Mouse (Mus musculus) forebrain, embryonic 13.5 days (tissue): Measurements from ENCODE around the gene Uqcc3. TPM values are rescaled to one million over a fixed set of nuclear protein-coding genes. Genes with fewer than 3 reads are reported as not detected.
"Not testable (repeated sequence)": the region's sequence is repeated elsewhere in the genome, so short reads cannot be mapped to it uniquely, and the experiment has no call there.

Experiments
- ATAC-seq: fragments of 200-750 bp; cut with Nextera tagmentation; 2 replicates; pipeline ENCODE4 v1.8.0; 2017
- H3K27ac ChIP-seq: fragments of 300-500 bp; sonication (generic); 2 replicates; pipeline ENCODE4 v1.5.1; 2015; ENCODE audit warnings: inconsistent platforms, mild to moderate bottlenecking, moderate library complexity
- H3K27me3 ChIP-seq: fragments of 300-500 bp; sonication (generic); 2 replicates; pipeline ENCODE4 v1.6.1; 2015; ENCODE audit warnings: mild to moderate bottlenecking, inconsistent platforms
- H3K36me3 ChIP-seq: fragments of 300-500 bp; sonication (generic); 2 replicates; pipeline ENCODE4 v1.6.1; 2015; ENCODE audit warnings: mild to moderate bottlenecking, inconsistent platforms; ENCODE audit not compliant: poor library complexity, severe bottlenecking
- H3K4me1 ChIP-seq: fragments of 300-500 bp; sonication (generic); 2 replicates; pipeline ENCODE4 v1.6.1; 2015; ENCODE audit warnings: inconsistent platforms
- H3K4me2 ChIP-seq: fragments of 300-500 bp; sonication (generic); 2 replicates; pipeline ENCODE4 v1.6.1; 2015; ENCODE audit warnings: inconsistent platforms, mild to moderate bottlenecking, moderate library complexity
- H3K4me3 ChIP-seq: fragments of 300-500 bp; sonication (generic); 2 replicates; pipeline ENCODE4 v1.5.1; 2015; ENCODE audit warnings: mild to moderate bottlenecking, inconsistent platforms
- H3K9ac ChIP-seq: fragments of 300-500 bp; sonication (generic); 2 replicates; pipeline ENCODE4 v1.6.1; 2015; ENCODE audit warnings: mild to moderate bottlenecking, inconsistent platforms
- H3K9me3 ChIP-seq: fragments of 300-500 bp; sonication (generic); replicated peaks from 2 replicates; pipeline ENCODE4 v1.6.1; 2016; ENCODE audit warnings: inconsistent platforms
- WGBS: fragments of 180-500 bp; shearing (Covaris S2); methylation state at CpG from one replicate; pipeline ENCODE4 v1.1.7; 2015; 5-methylcytosine and 5-hydroxymethylcytosine counted together
- polyA plus RNA-seq: library from polyadenylated mRNA; unstranded; fragments of >200 nt; fragmentation: Nextera tagmentation; extraction: Ambion mirVana; gene quantifications from 2 replicates; pipeline ENCODE4 v1.2.1, GENCODE M21; 2015

Uqcc3 gene
- polyA plus RNA-seq, 1 experiment from 2014 or later, result 64.6 TPM

DNA sequence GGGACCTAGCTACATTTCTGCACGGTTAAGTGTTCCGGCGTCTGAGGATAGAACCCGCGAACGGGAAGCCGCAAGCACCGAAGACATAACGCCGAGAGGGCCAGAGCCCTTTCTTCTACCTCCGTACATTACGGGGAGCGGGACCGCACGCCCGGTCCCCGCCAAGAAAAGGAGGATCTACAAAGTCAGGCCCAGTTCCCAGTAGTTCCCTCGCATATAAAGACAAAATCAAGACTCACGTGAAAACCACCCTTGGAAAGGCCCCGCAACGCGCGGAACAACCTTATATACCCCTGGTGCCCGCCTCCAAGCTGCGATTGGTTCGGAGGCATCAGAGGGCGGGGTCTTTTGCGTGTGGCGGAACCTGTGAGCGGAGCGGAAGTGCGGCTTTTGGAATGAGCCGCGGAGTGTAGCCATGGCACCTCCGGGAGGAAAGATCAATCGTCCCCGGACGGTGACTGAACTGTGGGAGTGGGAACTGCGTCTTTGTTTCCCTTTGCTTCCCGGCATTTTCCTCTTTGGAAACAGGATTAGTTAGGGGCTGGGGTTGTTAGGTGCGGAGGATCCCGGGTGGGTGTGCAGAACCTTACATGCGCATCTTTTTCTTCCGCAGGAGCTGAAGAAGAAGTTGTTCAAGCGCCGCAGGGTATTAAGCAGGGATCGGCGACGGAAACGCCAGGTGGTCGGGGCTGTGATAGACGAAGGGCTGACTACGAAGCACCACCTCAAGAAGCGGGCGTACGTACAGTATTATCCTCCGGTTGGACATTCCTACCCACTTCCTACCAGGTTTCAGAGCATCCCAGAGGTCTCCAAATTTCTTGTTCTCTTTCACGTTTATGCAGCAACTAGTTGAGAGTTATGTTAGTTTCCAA, 8.0 kb upstream of the Uqcc3 start, which contains the start of the genes 1810009A15Rik and Gm49416:
Gene 1810009A15Rik, plus strand, starts transcription at position 343 of the 875 bp plus-strand sequence.
Gene Gm49416, plus strand, starts transcription at position 416 of the 875 bp plus-strand sequence.
- peak; percentile 97 for ATAC-seq
- under 1% methylated on average over 58 of the region's 58 CpGs for WGBS
- peaks cover 14% of the 10 kb centered on the region for H3K36me3 ChIP-seq
- peak within 1 kb of the TSS; percentile 83 for H3K9ac ChIP-seq
- H3K4me2 ChIP-seq, result peak within 1 kb of the TSS; percentile 80
- no peaks in the 10 kb centered on the region for H3K9me3 ChIP-seq
- H3K27ac ChIP-seq, result peak within 1 kb of the TSS; percentile 87
- peaks cover 27% of the 10 kb centered on the region for H3K4me1 ChIP-seq
- peak within 1 kb of the TSS; percentile 65 for H3K4me3 ChIP-seq
- H3K27me3 ChIP-seq, result no peaks in the 10 kb centered on the region

DNA sequence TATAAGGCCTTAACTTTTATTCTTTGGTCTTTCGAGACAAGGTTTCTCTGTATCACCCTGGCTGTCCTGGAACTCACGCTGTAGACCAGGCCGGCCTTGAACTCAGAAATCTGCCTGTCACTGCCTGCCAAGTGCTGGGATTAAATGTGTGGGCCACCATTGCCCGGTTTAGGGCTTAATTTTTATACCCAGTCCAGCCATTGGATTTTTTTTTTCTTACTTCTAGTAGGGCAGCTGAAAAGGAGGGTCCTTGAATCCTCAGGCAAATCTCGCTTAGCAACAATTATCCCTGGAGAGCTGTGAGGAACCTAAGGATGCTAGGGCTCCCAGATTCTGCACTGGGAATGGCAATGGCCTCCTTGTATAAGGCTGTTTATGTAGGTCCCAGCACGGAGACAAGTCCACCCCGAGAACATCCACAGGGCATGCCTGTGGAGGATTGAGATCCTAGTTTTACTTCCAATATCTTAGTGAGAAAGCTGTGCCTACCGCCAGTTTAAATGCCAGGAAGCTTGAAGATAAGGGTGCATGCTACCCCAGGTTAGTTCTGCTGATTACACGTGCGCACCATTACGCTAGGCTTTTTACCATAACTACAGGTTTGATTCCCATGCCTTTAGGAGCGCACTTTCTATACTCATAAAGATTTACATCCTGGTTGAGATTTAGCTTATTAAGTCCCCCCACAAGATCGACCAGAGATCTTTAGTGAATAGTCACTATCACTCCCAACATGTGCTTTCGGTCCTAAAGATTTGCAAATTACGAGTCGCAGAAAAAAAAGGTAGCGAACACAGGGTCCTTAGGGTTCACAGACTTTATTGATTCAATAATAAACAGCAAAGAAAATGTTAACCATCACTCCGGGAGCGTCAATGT, 7.1 kb upstream of the Uqcc3 start:
- Histone ChIP-seq H3K27ac (peak overlapping the region; percentile 58; the same call in 1 of the 2 replicates), H3K4me3 (peak overlapping the region; percentile 65), H3K27me3 (no peaks in the 10 kb centered on the region), H3K4me2 (peak overlapping the region; percentile 80), H3K9ac (peak overlapping the region; percentile 83), H3K9me3 (no peaks in the 10 kb centered on the region), H3K4me1 (peaks cover 21% of the 10 kb centered on the region), H3K36me3 (peaks cover 14% of the 10 kb centered on the region)
- no peak for ATAC-seq
- WGBS, result 13% methylated on average over 19 of the region's 19 CpGs

DNA sequence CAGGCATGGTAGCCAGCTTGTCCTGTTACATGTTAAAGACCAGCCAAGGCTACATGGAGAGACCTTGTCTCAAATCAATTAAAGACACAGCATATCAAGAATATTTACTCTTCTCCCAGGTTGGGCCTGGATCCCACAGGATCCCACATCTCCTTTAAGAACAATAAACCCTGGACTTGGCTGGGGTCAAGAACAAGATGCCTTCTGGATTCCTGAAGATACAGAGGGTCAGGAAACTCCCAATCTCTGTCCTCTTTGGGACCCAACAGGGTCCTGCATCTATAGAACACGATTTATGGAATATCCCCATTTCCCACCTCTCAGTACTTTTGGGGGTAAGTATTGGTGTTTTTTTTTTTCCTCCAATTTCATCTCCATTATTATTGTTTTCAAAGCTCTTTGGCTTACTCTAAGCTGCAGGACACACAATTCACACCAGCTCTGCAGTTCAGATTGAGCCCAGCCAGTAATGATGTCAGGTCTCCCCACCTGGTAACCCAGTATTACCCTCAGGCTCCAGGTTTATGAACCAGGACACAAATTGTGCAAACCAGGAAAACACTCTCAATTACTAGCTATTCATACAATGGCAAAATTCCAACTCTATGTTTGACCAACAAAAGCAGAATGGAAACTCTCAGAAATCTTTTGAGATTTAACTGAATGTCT, 6.3 kb upstream of the Uqcc3 start:
- H3K27ac ChIP-seq, result no peak overlapping the region; the same call in 1 of the 2 replicates
- peaks cover 14% of the 10 kb centered on the region for H3K36me3 ChIP-seq
- H3K4me2 ChIP-seq, result peak overlapping the region; percentile 80; the same call in 1 of the 2 replicates
- H3K4me3 ChIP-seq, result peak overlapping the region; percentile 65; the same call in 1 of the 2 replicates
- no peaks in the 10 kb centered on the region for H3K27me3 ChIP-seq
- ATAC-seq, result no peak
- H3K4me1 ChIP-seq, result peaks cover 21% of the 10 kb centered on the region
- 68% methylated on average over 1 of the region's 1 CpGs for WGBS
- H3K9ac ChIP-seq, result no peak overlapping the region; the same call in 1 of the 2 replicates
- H3K9me3 ChIP-seq, result no peaks in the 10 kb centered on the region

DNA sequence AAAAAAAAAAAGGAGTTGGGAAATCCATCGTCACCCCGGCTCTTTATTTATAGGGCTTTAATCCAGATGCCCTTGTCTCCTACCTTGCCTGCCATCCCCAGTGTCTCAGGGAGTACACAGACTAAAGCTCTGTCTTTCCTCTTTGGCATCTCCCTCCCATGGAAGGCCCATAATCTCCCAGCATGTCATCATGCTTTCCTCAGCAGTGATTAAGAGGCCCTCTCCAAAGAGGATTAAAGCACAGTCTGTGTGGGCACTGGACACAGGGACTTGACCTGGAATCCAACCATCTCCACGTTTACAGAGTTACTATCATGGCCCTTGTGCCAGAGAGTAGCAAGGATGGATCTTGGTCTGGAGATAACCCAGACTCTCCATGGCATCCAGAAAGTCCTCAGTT, 2.9 kb upstream of the Uqcc3 start, which contains the start of the genes Lbhd1 and Gm49403:
Gene Lbhd1, plus strand, starts transcription at position 117 of the 400 bp plus-strand sequence.
Gene Gm49403, plus strand, starts transcription at position 315 of the 400 bp plus-strand sequence.
- Histone ChIP-seq H3K9me3 (no peaks in the 10 kb centered on the region), H3K27ac (no peak within 1 kb of the TSS), H3K9ac (no peak within 1 kb of the TSS), H3K4me2 (no peak within 1 kb of the TSS), H3K27me3 (no peaks in the 10 kb centered on the region), H3K4me1 (peaks cover 22% of the 10 kb centered on the region), H3K4me3 (no peak within 1 kb of the TSS), H3K36me3 (no peaks in the 10 kb centered on the region)
- 73% methylated on average over 3 of the region's 3 CpGs for WGBS
- ATAC-seq, result no peak

DNA sequence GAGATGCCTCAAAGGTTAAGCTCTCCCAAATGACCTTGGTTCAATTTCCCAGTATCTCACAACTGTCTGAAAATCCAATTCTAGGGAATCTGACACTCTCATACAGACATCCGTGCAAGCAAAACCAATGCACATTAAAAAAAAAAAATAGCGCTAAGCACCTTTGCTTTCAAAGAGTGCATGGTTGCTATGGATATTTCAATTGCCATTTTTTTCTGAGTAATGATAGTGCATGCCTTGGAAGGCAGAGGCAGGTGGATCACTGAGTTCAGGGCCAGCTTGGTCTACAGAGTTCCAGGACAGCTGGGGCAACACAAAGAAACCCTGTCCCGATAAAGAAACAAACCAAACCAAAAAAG, 290 bp upstream of the Uqcc3 start:
- H3K4me1 ChIP-seq, result peaks cover 10% of the 10 kb centered on the region
- H3K4me3 ChIP-seq, result peak overlapping the region; percentile 66
- 11% methylated on average over 3 of the region's 3 CpGs for WGBS
- H3K4me2 ChIP-seq, result peak overlapping the region; percentile 67
- H3K9me3 ChIP-seq, result no peaks in the 10 kb centered on the region
- peak overlapping the region; percentile 87 for H3K9ac ChIP-seq
- H3K36me3 ChIP-seq, result peaks cover 13% of the 10 kb centered on the region
- no peak overlapping the region for H3K27ac ChIP-seq
- ATAC-seq, result peak; percentile 33
- no peaks in the 10 kb centered on the region for H3K27me3 ChIP-seq

DNA sequence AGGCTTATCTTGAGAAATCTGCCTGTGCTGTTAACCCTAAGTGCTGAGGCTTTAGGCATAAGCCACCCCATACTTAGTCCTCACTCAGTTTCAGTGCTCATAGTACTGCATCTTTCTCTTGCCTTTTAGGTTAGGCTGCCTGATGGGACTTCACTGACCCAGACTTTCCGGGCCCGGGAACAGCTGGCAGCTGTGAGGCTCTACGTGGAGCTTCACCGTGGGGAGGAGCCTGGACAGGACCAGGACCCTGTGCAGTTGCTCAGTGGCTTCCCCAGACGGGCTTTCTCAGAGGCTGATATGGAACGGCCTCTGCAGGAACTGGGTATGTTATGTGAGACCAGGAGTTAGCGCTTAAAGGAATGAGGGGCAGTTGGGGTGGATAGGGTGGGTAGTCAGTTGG, 5.7 kb downstream of the Uqcc3 start:
- no peak overlapping the region for H3K27ac ChIP-seq
- no peak overlapping the region for H3K4me3 ChIP-seq
- peaks cover 18% of the 10 kb centered on the region for H3K4me1 ChIP-seq
- 93% methylated on average over 7 of the region's 7 CpGs for WGBS
- no peak overlapping the region for H3K4me2 ChIP-seq
- ATAC-seq, result no peak
- no peaks in the 10 kb centered on the region for H3K27me3 ChIP-seq
- peaks cover 43% of the 10 kb centered on the region for H3K36me3 ChIP-seq
- no peak overlapping the region for H3K9ac ChIP-seq
- no peaks in the 10 kb centered on the region for H3K9me3 ChIP-seq

DNA sequence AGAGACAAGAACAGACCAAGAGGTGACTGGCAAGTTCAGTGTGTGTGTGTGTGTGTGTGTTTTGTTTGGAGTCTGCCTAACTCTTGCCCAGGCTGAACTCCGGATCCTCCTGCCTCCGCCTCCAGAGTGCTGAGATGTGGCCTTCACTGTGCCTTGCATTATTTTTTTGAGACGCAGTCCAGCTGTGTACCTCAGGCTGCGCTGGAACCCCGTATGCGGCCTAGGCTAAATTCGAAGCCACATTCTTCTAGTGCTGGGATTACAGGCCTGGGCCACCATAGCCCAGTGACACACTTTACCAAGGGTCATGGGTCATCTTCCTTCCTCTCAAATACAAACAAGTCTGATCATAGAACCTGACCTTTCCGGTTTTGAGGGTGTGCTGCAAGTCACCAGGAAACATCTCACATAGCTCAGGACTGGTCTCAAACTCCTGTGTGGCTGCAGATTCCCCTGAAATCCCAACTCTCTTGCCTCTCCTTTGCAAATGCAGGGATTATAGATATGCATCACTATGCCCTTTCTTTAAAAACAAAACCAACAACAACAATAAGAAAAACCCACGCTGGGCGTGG, 8.4 kb downstream of the Uqcc3 start:
- H3K27ac ChIP-seq, result no peak overlapping the region
- no peaks in the 10 kb centered on the region for H3K9me3 ChIP-seq
- ATAC-seq, result no peak
- H3K36me3 ChIP-seq, result peaks cover 43% of the 10 kb centered on the region
- H3K4me1 ChIP-seq, result peaks cover 13% of the 10 kb centered on the region
- H3K9ac ChIP-seq, result peak overlapping the region; percentile 97
- H3K27me3 ChIP-seq, result no peaks in the 10 kb centered on the region
- peak overlapping the region; percentile 98 for H3K4me3 ChIP-seq
- peak overlapping the region; percentile 96 for H3K4me2 ChIP-seq
- WGBS, result 77% methylated on average over 10 of the region's 10 CpGs

DNA sequence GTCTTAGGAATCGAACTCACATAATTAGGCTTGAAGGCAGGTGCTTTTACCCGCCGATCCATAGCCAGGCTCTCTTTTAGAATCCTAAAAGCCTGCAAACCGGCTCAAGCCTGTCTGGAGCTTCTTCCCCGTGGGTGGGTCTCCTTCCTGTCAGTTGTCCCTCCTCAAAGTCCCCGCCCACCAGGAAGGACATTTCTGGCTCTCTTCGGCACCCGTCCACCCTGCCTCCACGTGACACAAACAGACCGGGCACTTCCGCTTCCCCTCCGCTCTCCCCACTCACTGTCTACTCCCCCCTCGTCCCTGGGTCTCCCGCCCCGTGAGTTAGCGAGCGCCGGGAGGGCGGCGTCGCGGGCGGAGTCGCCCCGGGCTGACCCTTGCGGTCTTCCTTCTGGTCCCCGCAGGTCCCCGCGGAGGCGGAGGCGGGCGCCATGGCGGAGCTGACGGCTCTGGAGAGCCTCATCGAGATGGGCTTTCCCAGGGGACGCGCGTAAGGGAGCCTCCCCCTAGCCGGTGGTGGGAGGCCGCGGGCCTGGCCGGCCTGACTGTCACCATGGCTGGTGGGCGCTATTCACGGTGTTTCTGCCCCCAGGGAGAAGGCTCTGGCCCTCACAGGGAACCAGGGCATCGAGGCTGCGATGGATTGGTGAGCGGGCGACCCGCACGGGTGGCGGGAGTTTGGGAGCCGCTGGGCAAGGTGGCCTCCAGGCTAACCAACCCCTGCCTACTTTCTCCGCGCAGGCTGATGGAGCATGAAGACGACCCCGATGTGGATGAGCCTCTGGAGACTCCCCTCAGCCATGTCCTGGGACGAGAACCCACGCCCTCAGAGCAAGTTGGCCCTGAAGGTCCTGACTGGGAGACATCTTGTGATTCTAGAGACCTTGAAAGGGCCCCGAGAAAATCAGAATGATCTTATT, 9.2 kb downstream of the Uqcc3 start, which contains the start of gene Ubxn1:
Gene Ubxn1, plus strand, starts transcription at position 230 of the 920 bp plus-strand sequence.
- Histone ChIP-seq H3K27ac (peak within 1 kb of the TSS; percentile 57), H3K4me1 (peaks cover 13% of the 10 kb centered on the region), H3K4me3 (peak within 1 kb of the TSS; percentile 98), H3K27me3 (no peaks in the 10 kb centered on the region), H3K4me2 (peak within 1 kb of the TSS; percentile 96), H3K9me3 (no peaks in the 10 kb centered on the region), H3K36me3 (peaks cover 35% of the 10 kb centered on the region), H3K9ac (peak within 1 kb of the TSS; percentile 97)
- ATAC-seq, result peak; percentile 98
- WGBS, result under 1% methylated on average over 59 of the region's 59 CpGs

DNA sequence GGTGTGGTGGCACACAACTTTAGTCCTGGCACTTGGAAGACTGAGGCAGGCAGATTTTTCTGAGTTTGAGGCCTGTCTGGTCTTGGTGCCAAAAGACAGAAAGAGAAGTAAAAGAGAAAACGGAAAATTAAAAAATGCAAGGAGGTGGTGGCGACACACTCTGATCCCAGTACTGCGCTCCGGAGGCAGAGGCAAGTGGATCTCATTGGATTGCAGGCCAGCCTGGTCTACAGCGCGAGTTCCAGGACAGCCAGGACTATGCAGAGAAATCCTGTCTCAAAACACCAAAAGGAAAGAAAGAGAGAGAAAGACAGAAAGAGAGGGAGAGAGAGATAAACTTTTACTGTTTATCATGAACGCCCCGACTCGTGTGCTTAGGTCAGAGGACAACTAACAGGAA, 9.9 kb downstream of the Uqcc3 start:
- Histone ChIP-seq H3K9me3 (no peaks in the 10 kb centered on the region), H3K4me1 (peaks cover 13% of the 10 kb centered on the region), H3K27me3 (no peaks in the 10 kb centered on the region), H3K36me3 (peaks cover 28% of the 10 kb centered on the region), H3K9ac (peak overlapping the region; percentile 97), H3K4me2 (peak overlapping the region; percentile 96), H3K27ac (no peak overlapping the region), H3K4me3 (peak overlapping the region; percentile 98)
- WGBS, result 61% methylated on average over 9 of the region's 9 CpGs
- peak; percentile 58 for ATAC-seq

DNA sequence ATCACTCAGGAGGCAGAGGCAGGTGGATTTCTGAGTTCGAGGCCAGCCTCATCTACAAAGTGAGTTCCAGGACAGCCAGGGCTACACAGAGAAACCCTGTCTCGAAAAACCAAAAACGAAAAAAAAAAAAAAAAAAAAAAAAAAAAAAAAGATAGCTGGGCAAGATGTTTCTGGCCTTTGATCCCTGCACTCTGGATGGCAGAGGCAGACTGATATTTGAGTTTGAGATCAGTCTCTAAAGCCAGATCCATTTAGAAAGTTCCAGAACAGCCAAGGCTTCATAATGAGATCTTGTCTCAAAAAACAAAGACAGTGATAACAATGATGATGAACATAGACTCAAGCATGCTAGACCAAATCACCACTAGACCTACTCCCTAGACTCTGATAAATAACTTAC, 10.3 kb downstream of the Uqcc3 start:
- not testable (repeated sequence) for ATAC-seq, H3K27me3 ChIP-seq, H3K27ac ChIP-seq, H3K9ac ChIP-seq, H3K9me3 ChIP-seq
- Histone ChIP-seq H3K4me1 (peaks cover 13% of the 10 kb centered on the region), H3K4me3 (peak overlapping the region; percentile 98; the same call in 1 of the 2 replicates), H3K36me3 (peaks cover 24% of the 10 kb centered on the region), H3K4me2 (peak overlapping the region; percentile 96; the same call in 1 of the 2 replicates)
- 64% methylated on average over 3 of the region's 3 CpGs for WGBS
